Mouse (Mus musculus) gastrocnemius, postnatal 36 days (tissue): ENCODE results near the gene Anapc15-ps. TPM values are rescaled to one million over a fixed set of nuclear protein-coding genes. Genes with fewer than 3 reads are reported as not detected.

ENCODE experiments used
- DNase-seq, 2 experiments: peaks; one replicate each; pipeline ENCODE4 v3.0.0; 2022
- intact Hi-C: fragments of 180-260 bp; cut with DNase I; formaldehyde crosslinking; loops from one replicate; pipeline ENCODE4 v1.15.1; 2025
- total RNA-seq, 2 experiments: library from RNA; stranded (reverse); gene quantifications; 2 replicates each; pipeline ENCODE4 v1.2.3; 2021

Anapc15-ps gene
- total RNA-seq, 2 experiments from 2014 or later, result not detected

DNA sequence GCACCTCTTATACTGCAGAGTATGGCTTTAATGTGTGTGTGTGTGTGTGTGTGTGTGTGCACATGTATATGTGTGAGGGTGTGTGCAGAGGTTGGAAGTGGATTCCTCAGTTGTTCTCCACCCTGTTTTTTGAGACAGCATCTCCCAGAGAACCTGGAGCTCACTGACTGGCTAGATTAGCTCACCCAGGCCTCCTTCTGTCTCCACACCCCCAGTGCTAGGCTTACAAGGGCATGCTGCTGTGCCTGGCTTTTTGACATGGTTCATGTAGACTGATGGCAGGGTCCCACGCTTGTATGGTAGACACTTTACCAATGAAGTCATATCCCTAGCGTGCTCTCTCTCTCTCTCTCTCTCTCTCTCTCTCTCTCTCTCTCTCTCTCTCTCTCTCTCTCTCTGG, 3.1 kb upstream of the Anapc15-ps start:
- intact Hi-C loops, result loop anchor here (5.0 kb wide), 1 partner anchor 114 kb away; the partner anchor contains the start of gene Nudt4
- no peak for DNase-seq

DNA sequence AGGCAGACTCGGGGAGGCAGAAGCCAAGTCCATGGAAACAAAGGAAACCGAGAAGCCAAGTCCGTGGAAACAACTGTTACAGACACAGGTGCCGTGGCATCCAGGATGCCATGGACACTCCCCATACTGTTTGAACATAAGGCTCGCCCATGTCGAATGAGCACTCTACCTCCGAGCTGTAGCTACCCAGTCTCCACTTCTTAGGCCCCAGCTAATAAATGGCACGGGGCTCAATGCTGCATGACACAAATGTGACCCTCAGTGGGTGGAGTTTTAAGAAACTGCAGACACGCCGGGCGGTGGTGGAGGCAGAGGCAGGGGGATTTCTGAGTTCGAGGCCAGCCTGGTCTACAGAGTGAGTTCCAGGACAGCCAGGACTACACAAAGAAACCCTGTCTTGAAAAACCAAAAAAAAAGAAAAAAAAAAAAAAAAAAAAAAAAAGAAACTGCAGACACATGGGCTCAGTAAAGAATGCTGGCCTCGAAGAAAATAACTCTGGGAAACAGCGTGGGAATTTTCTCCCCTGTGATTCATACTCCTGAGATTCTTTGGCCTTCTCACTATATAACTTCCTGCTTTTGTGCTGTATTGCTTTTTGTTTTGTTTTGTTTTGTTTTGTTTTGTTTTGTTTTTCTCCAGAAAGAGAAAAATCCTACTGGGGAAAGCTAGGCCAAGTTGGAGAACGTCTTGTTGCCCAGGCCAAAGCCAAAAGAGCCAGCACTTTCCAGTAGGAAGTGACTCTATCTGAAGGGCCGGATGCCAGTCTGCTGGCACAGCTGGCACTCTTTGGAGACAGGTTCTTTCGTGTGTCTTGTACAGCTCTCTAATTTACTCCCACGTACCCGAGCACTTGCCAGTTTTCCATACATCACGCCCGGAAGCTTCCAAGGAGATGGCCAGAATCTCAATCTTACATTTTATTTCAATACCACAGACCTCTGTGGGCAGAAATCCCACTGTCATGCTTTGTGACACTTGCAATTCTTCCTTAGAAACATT, 2.2 kb downstream of the Anapc15-ps start:
- DNase-seq, result peak in 1 of 2 experiments; percentile 19
- intact Hi-C loops, result no loop called here

DNA sequence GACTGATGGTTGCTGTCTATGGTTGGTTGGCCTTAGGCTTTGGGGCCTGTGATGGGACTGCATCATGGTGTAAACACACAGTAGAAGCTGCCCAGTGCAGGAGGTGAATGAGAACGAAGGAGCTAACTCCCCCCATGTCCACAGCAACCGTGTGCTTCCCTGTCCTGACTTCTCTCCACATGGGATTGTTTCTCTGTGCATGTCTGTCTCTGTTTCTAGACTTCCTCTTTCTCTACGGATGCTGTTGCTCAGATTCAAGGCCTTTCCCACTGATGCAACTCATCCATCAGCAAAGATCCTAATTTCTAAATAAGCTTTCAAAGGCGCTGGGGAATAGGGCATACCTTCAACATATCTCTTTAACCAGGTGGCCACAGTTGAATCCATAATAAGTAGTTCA, 3.4 kb downstream of the Anapc15-ps start:
- DNase-seq, result no peak
- intact Hi-C loops, result no loop called here

DNA sequence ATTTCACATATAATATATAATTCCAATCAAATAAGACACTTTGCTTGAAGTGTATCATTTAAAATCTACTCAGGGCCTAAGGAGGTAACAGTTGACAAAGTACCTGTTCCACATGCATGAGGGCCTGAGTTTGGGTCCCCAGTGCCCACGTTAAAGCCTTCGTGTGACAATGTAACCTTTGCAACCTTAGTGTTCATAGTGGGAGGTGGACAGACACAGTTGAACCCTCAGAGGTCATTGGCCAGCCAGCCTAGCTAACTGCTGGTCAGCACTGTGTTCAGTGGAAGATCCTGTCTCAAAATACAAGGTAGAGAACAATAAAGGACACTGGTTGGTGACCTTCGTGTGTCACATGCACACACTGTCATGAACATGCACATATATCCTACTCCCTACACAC, 4.2 kb downstream of the Anapc15-ps start:
- intact Hi-C loops, result no loop called here
- no peak for DNase-seq

DNA sequence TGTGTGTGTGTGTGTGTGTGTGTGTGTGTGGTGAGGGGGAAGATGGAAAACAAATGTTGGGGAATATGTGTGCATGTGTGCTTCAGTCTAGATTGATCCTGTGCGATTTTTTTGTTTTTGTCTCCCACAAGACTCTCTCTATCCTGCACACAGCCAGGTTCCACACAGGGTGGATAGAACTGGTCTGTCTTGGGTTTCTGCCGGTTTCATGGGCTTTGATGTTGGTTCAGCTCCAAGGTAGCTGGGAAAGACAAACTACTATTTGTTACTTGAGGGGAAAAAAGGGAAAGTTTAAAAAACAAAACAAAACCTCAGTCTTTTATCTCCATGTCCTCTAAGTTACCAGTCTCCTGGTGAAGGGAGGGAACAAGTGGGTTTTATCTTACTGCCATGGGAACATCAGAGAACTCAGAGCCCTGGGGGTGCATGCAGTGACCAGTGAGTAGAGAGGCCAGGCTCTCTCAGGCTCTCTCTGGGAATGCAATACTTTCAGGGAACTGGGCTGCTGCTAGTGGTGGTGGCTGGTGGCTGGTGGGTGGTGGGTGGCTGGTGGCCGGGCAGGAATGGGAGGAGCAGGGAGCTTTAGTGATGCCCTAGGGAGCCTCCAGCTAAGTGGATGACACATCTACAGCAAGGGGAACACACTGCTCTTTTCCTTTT, 5.8 kb downstream of the Anapc15-ps start:
- intact Hi-C loops, result no loop called here

DNA sequence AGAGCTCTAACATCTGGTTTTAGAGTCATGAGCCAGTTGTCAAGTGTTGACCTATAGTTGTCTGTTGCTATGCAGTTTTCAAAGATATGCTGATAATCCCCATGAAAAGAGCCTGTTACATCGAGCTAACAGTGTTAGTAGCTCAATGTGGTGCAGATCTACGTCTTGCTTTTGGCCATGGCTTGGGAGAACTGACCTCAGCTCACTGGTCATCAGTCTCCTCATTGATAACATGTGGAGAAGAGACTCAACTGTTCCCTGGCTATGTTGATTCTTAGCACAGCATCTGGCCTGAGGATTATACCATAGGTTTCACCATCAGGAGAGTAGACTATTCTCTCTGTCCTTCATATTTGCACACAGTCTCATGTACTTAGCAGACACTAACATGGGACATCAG, 6.5 kb downstream of the Anapc15-ps start:
- intact Hi-C loops, result no loop called here
- DNase-seq, result no peak

More for the DNA sequence above, 5.8 kb downstream of the Anapc15-ps start:
- DNase-seq, result no peak

DNA sequence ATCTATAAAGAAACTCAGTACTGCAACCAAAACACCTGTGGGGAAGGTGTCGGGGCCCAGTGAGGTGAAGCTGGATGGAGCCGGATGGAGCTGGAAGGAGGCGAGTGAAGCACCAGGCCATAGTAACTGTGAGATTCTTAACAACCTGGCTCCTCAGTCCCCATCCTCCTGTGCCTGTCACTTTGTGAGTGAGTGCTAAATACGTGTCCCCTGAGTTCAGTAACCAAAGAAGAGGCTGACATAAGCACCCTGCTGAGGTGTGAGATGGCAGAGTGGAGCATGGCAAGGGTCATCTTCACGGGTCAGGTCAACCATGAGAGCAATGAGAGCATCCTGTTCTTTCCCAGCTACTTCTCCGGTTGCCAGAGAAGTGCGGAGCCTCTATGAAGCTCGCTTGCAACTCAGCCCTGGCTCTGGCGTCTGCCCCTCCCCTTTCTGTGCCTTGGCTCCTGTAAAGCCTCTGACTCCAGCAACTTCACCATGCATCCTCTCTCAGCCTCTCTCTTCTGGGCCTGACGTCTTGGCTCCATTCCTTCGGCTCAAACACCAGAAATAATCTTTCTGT, 7.7 kb downstream of the Anapc15-ps start:
- peak; percentile 45 to 46 for DNase-seq
- intact Hi-C loops, result no loop called here

DNA sequence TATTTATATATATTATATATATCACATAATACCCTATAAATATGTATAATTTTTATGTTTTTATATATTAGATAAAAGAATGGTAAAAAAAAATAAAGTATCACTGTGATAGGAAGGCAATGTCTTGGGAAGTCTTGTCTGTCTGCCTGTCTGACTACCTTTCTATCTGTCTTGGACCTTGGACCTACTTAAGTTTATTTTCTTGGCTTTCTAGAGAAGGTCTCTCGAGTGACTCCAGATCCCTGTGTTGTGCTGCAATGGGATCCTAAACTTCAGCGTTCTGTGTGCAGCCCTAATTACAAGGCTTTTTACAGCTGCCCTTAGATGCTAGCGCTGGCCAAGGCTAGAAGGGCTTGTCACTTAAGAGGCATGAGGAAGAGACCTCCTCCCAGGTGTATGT, 8.6 kb downstream of the Anapc15-ps start:
- intact Hi-C loops, result no loop called here
- DNase-seq, result no peak

DNA sequence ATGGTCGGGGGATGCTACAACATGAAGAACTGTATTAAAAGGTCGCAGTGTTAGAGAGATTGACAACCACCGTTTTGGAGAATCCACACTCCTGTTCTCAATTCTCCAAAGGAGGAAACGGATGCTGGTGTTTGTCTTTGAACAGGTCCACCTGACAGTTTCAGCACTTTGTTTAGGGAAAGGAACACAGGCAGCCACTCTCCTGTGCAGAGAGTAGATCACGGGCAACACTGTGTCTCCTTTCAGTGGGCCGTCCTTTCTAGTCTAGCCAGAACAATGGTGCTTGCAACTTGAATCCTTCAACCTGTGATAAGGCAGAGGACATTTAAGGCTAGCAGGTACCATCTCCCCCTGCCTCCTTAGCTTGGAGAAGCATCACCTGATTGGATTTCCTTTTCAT, 12.9 kb downstream of the Anapc15-ps start:
- intact Hi-C loops, result no loop called here
- no peak for DNase-seq

DNA sequence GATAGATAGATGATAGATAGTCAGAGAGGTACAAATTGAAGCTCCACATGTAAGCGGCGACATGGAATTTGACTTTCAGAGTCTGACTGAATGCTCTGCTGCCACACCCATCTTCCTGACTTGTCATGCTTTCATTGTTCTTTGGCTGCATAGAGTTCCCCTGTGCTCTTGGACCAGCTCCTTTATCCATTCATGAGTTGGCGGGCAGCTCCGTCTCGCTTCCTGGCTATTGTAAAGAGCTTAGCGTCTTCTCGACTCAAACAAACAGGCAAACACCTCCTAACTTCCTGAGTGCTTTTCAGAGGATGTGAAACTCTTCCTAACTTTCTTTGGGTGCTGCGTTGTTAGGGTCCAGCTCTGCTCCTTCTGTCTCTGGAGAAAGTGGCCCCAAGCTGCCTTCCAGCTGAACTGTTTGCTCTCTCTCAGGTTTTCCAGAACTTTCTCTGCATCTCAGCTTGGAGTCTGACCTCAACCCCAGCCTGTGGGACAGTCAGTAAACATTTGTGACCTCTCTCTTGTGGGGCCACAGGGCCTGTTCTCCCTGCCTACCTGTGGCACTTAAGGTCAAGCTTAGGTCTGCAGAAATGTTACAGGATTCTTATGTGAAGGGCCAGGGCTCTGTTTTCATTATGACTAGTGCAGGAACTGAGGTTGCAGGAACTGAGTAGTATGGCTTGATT, 13.6 kb downstream of the Anapc15-ps start:
- intact Hi-C loops, result no loop called here
- no peak for DNase-seq

DNA sequence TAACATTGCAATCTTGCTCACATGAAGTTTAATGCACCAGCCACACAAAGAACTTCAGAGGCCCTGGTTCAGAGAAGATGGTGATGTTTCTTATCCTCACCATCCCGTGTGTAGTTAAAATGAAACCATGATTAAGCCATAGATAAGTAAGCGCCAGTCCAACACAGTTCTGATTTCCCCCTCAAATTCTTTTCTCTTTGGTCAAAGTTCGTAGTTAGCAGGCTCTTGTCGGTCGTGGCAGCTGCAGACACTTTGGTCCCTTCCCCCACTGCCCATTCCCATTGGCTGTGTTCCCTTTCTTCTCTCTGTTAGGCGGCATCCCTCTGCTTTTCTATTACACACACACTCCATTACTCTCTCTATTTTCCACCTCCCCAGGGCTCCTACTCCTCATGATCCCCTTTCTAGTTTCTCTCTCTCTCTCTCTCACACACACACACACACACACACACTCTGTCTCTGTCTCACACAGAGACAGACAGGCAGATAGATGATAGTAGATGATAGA, 14.4 kb downstream of the Anapc15-ps start:
- intact Hi-C loops, result no loop called here

DNA sequence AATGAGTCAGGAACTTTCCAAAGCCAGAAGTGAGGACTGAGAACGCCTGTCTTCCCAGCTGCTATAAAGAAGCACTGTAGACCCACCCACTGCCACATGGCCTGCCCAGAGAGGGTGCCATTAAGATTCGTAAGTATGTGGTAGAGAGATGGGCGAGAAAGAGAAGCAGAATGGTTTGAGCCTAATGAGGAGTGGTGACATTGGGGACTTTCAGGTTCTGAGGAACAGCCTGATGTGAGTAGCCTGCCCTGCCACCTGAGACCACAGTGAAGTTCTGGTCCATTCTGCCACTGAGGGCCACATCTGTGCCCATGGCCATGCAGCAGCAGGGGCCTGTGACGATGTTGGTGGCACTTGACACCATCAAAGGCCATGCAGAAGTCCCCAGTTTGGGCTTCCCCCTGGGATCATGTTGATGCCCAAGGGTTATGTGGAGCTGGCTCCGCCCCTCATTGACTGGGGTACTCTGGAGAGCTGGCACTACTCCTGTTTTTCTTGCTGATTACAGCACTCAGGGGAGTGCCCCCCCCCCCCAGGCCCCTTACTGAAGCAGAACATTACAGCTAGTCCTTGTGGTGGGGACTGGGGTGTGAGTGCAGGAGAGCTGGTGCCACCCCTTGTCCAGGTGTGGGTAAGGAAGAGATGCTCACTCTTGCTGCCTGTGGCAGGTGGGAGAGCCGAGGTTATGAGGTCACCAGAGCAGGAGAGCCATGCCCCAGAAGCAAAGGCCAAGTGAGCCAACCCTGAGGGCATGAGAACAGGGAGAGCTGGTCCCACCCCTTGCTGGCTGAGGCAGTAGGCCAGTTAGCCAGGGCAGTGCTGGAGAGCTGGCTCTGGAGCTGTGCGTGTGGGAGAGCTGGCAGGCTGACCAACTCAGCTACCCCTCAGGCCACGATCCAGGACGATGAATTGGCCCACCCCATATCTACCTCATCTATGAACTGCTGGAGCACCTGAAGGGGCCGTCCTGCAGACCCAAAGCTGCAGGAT, 16.7 kb downstream of the Anapc15-ps start:
- DNase-seq, result no peak
- intact Hi-C loops, result no loop called here

More for the DNA sequence above, 14.4 kb downstream of the Anapc15-ps start:
- no peak for DNase-seq

DNA sequence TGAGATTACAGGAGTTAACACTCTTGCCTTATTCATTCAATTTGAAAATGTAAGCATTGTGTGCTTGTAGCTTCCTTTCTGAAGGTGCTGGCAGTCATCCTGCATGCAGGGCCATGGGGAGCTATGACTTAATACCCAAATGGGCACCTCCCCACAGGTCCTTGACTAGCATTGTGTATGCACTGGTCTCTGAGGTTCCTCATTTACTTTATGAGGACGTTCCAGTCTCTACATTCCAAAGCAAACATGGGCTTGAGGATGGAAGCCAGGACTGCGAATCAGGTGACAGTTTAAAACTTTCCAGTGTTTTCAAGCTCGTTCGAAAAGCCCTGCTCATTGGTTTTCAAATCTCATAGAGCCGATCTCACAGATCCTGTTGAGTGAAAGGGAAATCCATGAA, 21.1 kb downstream of the Anapc15-ps start:
- DNase-seq, result no peak
- intact Hi-C loops, result no loop called here

DNA sequence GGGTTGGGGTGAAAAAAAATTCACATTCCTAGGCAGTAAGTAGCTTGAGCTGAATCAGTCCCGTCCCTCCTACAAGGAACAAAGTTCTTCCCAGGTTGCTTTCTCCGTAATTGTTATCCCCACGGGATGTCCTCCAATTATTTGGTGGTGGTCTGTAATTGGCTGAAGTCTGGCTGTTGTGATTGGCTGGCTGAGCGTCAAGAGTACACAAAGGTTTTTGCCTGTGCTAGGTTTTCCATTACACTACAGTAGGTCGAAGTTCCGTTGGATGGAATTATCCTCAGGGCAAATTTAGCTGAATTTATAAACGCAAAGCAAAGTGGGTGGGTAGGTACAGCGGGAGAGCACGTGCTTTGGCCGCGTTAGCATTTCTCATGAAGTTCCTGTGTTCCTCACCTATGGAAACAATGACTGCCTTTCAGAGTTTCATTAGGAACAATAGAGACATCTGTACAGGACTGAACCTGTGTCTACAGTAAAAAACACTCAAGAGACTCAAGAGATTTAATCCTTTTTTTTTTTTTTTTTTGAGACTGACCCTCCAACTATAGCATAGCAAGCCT, 24.8 kb downstream of the Anapc15-ps start:
- intact Hi-C loops, result no loop called here
- no peak for DNase-seq

DNA sequence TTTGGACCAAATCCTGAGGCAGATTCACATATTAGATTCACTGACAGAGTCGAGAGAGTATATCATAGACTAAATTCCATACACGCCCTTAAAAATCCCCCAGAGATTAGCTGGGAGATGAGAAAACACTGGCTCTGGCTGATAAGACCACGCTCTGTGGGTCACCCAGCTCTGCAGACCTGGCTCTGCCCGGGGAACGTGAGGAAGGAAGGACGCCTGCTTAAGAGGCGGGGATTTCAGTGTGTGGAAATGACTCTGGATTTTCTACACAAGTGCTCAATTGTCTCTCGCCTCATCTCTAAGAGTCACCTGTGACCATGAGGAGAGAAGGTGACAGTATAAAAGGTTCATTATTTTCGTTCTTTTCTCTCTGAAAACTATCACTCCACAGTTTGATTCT, 26.1 kb downstream of the Anapc15-ps start:
- no peak for DNase-seq
- intact Hi-C loops, result no loop called here

DNA sequence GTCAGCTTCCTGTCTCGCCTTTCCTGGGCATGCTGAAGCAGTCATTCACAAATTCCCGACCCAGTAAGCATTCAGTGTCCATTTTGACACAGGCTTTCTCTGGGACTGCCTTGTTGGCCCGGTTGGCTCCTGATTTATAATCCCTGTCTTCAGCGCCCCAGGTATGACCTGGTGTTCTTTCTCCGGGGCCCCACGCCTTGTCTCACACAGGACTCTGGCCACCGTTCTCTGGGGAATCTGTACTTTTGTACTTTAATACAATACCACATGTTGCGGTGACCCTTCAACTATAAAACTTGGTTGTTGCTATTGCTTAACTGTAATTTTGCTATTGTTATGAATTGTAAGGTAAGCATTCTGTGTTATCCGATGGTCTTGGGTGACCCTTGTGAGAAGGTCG, 26.7 kb downstream of the Anapc15-ps start:
- no peak for DNase-seq
- intact Hi-C loops, result no loop called here

DNA sequence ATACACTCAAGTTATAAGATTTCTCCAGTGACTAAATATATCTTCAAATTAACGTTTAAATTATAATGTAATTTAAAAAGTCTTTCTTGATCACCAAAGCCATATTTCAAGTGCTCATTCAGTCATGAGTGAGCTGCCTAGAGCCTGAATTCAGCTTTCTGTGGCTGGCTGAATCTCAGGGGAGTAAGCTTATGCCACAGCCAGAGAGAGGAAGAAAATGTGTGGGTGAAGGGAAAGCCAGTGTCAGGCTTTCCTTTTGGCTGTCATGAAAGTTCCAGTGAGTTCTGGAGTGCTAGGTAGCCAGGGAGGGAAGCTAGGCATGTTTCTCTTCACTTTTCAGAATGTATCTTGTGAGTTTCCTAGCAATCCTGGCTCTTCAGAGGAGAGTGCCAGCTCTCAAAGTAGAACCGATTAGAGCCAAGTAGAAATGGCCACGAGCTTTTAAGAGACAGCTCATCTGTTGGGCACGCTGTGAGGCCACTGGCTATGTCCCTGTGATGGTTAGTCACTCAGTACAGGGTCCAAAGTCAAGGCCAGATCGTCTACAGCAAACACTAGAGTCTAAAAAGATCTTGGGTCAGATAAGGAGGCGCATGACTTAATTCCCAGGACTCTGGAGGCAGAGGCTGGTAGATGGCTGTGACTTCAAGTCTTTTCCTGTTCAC, 29.4 kb downstream of the Anapc15-ps start:
- no peak for DNase-seq
- intact Hi-C loops, result no loop called here

DNA sequence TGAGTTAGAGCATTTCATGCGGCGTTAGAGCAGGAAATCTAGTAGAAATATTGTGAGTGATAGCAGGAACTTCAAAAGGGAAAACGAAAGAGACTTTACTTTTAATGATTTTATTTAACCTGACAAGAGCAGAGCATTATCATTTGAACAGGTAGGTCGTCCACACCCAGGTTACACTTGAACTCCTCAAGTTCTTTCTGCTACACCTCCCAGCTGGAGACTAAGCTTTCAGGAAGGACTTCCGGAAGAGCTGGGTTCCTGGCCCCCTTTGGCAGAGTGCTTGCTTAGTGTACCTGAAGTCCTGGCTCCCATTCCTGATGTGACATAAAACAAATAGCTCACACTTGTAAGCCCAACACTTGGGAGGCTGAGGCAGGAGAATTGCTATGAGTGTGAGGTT, 30.2 kb downstream of the Anapc15-ps start:
- intact Hi-C loops, result no loop called here
- no peak for DNase-seq

DNA sequence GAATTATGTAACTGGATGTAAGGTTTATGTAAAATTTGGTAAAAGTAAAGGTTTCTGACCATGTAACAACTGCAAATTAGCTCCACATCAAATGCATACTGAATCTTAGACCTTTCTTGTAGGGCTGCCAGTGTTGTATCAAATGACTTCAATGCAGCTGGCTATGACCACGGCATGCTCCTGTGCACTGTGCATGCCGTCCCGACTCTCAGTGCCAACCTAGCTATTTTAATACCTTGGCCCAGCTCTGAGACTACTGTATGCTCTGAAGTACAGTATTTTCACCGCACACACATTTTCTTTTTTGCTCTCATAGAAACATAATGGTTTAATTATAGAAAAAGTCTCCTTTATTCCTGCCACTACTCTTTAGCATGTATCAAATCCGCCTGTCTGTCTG, 31.9 kb downstream of the Anapc15-ps start:
- no peak for DNase-seq
- intact Hi-C loops, result no loop called here
